Mouse (Mus musculus) forebrain, postnatal 0 days (tissue): ENCODE measurements at regions not wholly inside any gene's neighbourhood (a gene's known extent, or its start where the extent isn't known, plus 50 kb on each side); places are given as distances from the start of the nearest gene placed in this dataset.
A peak's percentile ranks its signal among the peaks of the same experiment; 100 is the strongest.

ENCODE experiments used
- ATAC-seq: fragments of 200-750 bp; cut with Nextera tagmentation; 2 replicates; pipeline ENCODE4 v1.8.0; 2017; ENCODE audit warnings: mild to moderate bottlenecking, moderate library complexity
- DNase-seq: peaks from one replicate; pipeline ENCODE4 v3.0.0-alpha.2; 2015
- H3K27ac ChIP-seq: fragments of 300-500 bp; sonication (generic); 2 replicates; pipeline ENCODE4 v1.5.1; 2014; ENCODE audit warnings: low read depth, mild to moderate bottlenecking, antibody characterized with exemption, low read length, moderate library complexity, mixed read lengths
- H3K27me3 ChIP-seq: fragments of 300-500 bp; sonication (generic); 2 replicates; pipeline ENCODE4 v1.6.1; 2014; ENCODE audit warnings: mild to moderate bottlenecking, low read length, mixed read lengths; ENCODE audit not compliant: insufficient read depth
- H3K36me3 ChIP-seq: fragments of 300-500 bp; sonication (generic); 2 replicates; pipeline ENCODE4 v1.6.1; 2014; ENCODE audit warnings: mild to moderate bottlenecking, moderate library complexity; ENCODE audit not compliant: insufficient read depth
- H3K4me1 ChIP-seq: fragments of 300-500 bp; sonication (generic); 2 replicates; pipeline ENCODE4 v1.6.1; 2014; ENCODE audit warnings: antibody characterized with exemption; ENCODE audit not compliant: insufficient read depth
- H3K4me2 ChIP-seq: fragments of 300-500 bp; sonication (generic); 2 replicates; pipeline ENCODE4 v1.6.1; 2014; ENCODE audit warnings: low read depth, mild to moderate bottlenecking, moderate library complexity
- H3K4me3 ChIP-seq: fragments of 300-500 bp; sonication (generic); 2 replicates; pipeline ENCODE4 v1.5.1; 2014; ENCODE audit warnings: low read depth, low read length, mixed read lengths
- H3K9ac ChIP-seq: fragments of 300-500 bp; sonication (generic); 2 replicates; pipeline ENCODE4 v1.6.1; 2014; ENCODE audit warnings: mild to moderate bottlenecking
- H3K9me3 ChIP-seq: fragments of 300-500 bp; sonication (generic); 2 replicates; pipeline ENCODE4 v1.6.1; 2016; ENCODE audit warnings: low read length
- CTCF ChIP-seq: sonication (generic); IDR thresholded peaks from 2 replicates; pipeline ENCODE4 v1.5.1; 2016; ENCODE audit warnings: antibody characterized with exemption, control low read depth, low read depth
- WGBS: fragments of 180-500 bp; shearing (Covaris S2); extraction: QIAGEN DNeasy Blood & Tissue Kit; methylation state at CpG from one replicate; pipeline ENCODE4 v1.1.7; 2014; 5-methylcytosine and 5-hydroxymethylcytosine counted together

DNA sequence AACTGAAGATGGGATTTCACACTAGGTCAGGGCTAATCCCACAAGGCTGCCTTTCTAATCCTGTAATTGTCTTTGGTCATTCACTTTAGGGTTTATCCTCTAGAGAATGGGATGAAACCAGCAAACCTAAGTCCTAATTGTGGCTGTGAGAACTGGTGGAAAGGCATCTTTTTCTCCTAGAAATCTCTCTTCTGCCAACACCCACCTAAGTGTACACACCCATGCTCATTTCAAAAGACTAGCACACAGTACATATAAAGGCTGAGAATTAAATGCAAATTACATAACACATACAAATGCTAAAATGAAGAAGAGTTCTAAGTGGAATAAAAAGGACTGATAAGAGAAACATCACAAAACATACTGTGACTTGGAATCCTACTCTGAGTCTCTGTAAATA lies 579.5 kb downstream of the Eepd1 start:
- Histone ChIP-seq H3K27ac (no peak overlapping the region), H3K9ac (no peak overlapping the region), H3K27me3 (no peaks in the 10 kb centered on the region), H3K4me3 (no peak overlapping the region), H3K4me1 (no peaks in the 10 kb centered on the region), H3K4me2 (no peak overlapping the region), H3K36me3 (no peaks in the 10 kb centered on the region), H3K9me3 (no peaks in the 10 kb centered on the region)
- no peak for ATAC-seq
- DNase-seq = no peak
- no peak for TF ChIP-seq CTCF

DNA sequence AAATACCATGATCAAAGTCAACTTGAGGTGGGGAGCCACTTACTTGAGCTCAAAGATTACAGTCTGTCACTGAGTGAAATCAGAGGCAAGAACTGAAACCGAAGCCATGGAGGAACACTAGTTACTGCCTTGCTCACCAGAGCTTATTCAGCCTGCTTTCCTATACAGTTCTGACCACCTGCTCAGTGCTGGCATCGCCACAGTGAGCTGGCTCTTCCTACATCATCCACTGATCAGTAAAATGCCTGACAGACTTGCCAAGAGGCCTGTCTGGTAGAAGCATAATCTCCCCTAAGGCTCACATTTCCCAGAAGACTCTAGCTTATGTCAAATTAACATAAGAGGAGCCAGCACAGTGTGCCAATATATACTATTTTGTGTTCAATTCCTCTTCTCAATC lies 595.7 kb downstream of the Eepd1 start:
- no peaks in the 10 kb centered on the region for H3K36me3 ChIP-seq
- H3K27ac ChIP-seq = no peak overlapping the region
- H3K9me3 ChIP-seq = no peaks in the 10 kb centered on the region
- TF ChIP-seq CTCF = no peak
- H3K4me1 ChIP-seq = 0 out of 2 replicates have a peak, but pooled peaks cover 2% of the 10 kb centered on the region
- ATAC-seq (peak; percentile 93), DNase-seq (peak; percentile 70)
- no peak overlapping the region for H3K9ac ChIP-seq
- 53% methylated on average over 2 of the region's 2 CpGs for WGBS
- H3K4me3 ChIP-seq = no peak overlapping the region
- H3K27me3 ChIP-seq = no peaks in the 10 kb centered on the region
- H3K4me2 ChIP-seq = no peak overlapping the region

DNA sequence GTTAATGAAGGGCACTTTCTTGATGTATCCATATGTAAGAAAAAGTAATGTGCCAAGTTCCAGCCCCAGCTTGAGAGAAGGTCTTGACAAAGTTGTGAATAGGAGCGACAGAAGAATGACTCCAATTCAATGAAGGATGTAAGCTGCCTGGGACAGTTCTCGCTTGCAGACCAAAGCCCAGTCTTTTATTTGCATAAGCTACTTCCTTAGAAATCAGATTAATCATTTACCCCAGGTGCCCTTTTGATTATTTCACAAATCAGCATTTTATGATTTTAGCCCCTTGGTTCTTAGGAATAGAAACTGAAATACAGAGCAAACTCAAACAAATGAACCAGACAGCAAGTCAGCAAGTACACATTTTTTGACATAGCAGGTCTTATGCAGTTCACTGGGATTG lies 605.2 kb downstream of the Eepd1 start:
- ATAC-seq (no peak), DNase-seq (no peak)
- H3K27me3 ChIP-seq = no peaks in the 10 kb centered on the region
- H3K4me1 ChIP-seq = no peaks in the 10 kb centered on the region
- H3K36me3 ChIP-seq = no peaks in the 10 kb centered on the region
- H3K9ac ChIP-seq = no peak overlapping the region
- TF ChIP-seq CTCF = no peak
- no peak overlapping the region for H3K4me3 ChIP-seq
- 47% methylated on average over 2 of the region's 2 CpGs for WGBS
- H3K27ac ChIP-seq = no peak overlapping the region
- H3K4me2 ChIP-seq = no peak overlapping the region
- H3K9me3 ChIP-seq = no peaks in the 10 kb centered on the region

DNA sequence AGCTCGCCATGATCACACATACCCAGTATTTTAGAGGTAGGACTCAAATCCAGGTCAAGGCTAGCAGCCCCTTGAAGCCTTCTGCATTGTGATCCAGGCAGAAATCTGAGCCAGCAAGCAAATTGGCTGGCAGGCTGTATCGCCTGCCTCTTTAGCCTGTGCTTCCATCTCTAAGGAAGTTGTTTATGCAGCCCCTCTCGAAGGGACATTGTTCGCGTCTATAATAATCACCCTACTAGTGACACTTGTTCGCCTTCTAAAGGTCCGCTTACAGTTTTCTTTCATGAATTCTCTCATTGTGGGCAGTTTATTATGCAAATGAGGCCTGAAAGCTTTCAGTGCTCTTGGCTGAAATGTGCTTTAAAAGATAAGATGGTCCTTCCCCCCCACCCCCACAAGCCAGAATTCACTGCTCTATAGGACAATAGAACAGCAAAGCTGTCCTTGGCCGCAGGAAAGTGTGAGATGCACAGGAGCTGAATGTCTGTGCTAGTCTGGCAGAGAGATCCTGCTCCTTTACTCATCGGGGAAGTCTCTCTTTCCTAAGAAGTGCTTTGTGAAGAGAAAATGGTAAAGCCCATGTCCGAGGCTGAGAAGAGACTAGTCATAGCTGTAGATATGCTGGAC lies 610.8 kb downstream of the Eepd1 start:
- Histone ChIP-seq H3K36me3 (no peaks in the 10 kb centered on the region), H3K27ac (no peak overlapping the region), H3K9ac (no peak overlapping the region), H3K27me3 (no peaks in the 10 kb centered on the region), H3K9me3 (no peaks in the 10 kb centered on the region), H3K4me1 (no peaks in the 10 kb centered on the region), H3K4me3 (no peak overlapping the region), H3K4me2 (no peak overlapping the region)
- no peak for DNase-seq
- no peak for TF ChIP-seq CTCF
- ATAC-seq = no peak
- 23% methylated on average over 10 of the region's 10 CpGs for WGBS

DNA sequence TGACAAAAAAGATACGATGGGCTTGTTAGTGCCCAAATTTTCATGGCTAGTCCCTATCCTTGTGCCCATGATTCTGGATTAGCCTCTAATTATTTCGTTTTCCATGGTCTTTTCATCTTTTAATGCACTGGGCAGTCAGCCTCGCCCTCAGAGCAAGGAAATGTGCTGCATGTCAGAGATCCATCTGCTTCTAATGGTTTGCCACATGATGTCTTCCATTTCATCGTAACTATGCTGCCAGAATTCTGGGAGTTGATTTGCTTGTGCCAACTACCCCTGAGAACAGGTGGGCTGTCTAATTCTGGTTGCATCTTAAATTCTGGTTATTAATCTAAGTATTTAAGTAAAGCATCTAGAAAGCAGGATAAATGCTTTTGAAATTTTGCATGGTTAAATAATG lies 622.8 kb downstream of the Eepd1 start:
- 58% methylated on average over 4 of the region's 4 CpGs for WGBS
- Histone ChIP-seq H3K4me2 (no peak overlapping the region), H3K27ac (no peak overlapping the region), H3K27me3 (no peaks in the 10 kb centered on the region), H3K36me3 (no peaks in the 10 kb centered on the region), H3K9me3 (no peaks in the 10 kb centered on the region), H3K9ac (no peak overlapping the region), H3K4me3 (no peak overlapping the region), H3K4me1 (no peaks in the 10 kb centered on the region)
- ATAC-seq (no peak), DNase-seq (no peak)
- no peak for TF ChIP-seq CTCF

DNA sequence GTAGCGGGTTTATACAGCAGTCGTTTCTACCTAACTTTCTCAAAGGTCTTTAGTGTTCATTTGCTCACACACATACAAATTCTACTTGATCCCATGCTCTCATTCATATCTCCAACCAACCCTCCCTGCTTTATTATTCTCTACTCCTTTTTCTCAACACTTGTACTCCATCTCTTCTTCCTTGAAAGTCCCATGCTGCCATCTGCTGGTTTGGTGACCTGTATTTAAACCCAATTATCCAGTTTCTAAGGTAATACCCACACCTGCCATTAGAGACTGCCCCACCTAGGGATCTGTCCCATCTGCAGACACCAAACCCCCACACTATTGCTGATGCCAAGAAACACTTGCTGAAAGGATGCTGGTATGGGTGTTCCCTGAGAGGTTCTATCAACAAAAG lies 611.5 kb upstream of the B3gat1 start:
- WGBS = 90% methylated on average over 2 of the region's 2 CpGs
- Histone ChIP-seq H3K9me3 (no peaks in the 10 kb centered on the region), H3K4me1 (no peaks in the 10 kb centered on the region), H3K36me3 (no peaks in the 10 kb centered on the region), H3K4me3 (no peak overlapping the region), H3K9ac (no peak overlapping the region), H3K27me3 (no peaks in the 10 kb centered on the region), H3K4me2 (no peak overlapping the region), H3K27ac (no peak overlapping the region)
- 0 out of 2 replicates have a peak, but pooled peaks have one; percentile 28 for TF ChIP-seq CTCF
- DNase-seq = no peak
- no peak for ATAC-seq

DNA sequence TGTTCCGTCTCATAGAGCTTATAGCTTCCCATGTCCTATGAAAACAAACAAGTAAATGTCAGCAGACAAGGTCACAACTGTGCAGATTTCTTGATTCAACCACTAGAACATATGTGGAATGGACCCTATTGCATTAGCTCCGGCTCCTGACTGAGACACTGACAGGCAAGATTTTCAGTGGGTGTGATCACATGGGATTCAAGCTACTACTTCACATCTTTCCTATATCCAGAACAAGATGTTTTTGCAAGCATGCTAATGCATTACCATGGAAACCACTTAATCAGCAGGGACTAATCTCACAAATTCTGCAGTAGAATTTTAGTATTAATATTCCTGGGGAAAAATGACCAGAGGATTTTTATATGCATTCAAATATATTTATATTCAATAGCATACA lies 598.9 kb upstream of the B3gat1 start:
- H3K9me3 ChIP-seq = no peaks in the 10 kb centered on the region
- no peaks in the 10 kb centered on the region for H3K4me1 ChIP-seq
- no peak overlapping the region for H3K9ac ChIP-seq
- H3K27me3 ChIP-seq = no peaks in the 10 kb centered on the region
- H3K36me3 ChIP-seq = no peaks in the 10 kb centered on the region
- H3K4me2 ChIP-seq = no peak overlapping the region
- no peak for TF ChIP-seq CTCF
- 45% methylated on average over 2 of the region's 2 CpGs for WGBS
- no peak overlapping the region for H3K4me3 ChIP-seq
- peak; percentile 82 for ATAC-seq
- H3K27ac ChIP-seq = no peak overlapping the region
- peak; percentile 47 for DNase-seq
